Mouse (Mus musculus): ENCODE results near the gene 1810046K07Rik.

The 1810046K07Rik gene

GRCm38 (mm10) chr9:51328731-51329130 is at the start of gene 1810046K07Rik:
1810046K07Rik (minus strand) TSS chr9:51328917.
- in situ Hi-C loops (cut with MboI; ENCODE audit: unreplicated experiment in 2 of 2): loop anchor here in 1 of 2 experiments (25.0 kb wide), 1 partner anchor 959 kb away; no protein-coding TSS in a partner anchor

GRCm38 (mm10) chr9:51369560-51369959 is 40.8 kb upstream of the 1810046K07Rik start:
- in situ Hi-C loops (cut with MboI; ENCODE audit: unreplicated experiment in 2 of 2): no loop called here

GRCm38 (mm10) chr9:51367124-51367523 is 38.4 kb upstream of the 1810046K07Rik start:
- in situ Hi-C loops (cut with MboI; ENCODE audit: unreplicated experiment in 2 of 2): no loop called here

- in situ Hi-C loops (cut with MboI; ENCODE audit: unreplicated experiment in 2 of 2): no loop called here
These were observed 35.3 kb upstream of the 1810046K07Rik start for GRCm38 (mm10) chr9:51364059-51364458.

GRCm38 (mm10) chr9:51353511-51353910 is 24.8 kb upstream of the 1810046K07Rik start:
- in situ Hi-C loops (cut with MboI; ENCODE audit: unreplicated experiment in 2 of 2): no loop called here

DNA sequence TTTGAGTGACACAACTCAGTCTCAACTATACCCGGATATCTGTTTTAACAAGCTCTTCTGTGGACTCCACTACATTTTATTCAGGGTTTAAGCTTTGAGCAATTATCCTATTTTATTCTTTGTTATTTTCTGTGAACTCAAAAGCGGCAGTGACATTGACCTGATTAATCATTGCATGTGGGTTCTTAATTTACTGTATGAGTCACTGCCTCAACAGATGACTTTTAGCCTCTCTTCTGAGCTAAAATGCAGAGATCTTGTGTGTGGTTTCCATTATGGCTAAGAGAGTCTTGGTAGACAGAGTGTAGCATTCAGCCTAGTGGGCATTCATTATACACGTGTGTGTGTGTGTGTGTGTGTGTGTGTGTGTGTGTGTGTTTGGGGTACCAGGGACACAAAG is 24.2 kb upstream of the 1810046K07Rik start:
- in situ Hi-C loops (cut with MboI; ENCODE audit: unreplicated experiment in 2 of 2): no loop called here

DNA sequence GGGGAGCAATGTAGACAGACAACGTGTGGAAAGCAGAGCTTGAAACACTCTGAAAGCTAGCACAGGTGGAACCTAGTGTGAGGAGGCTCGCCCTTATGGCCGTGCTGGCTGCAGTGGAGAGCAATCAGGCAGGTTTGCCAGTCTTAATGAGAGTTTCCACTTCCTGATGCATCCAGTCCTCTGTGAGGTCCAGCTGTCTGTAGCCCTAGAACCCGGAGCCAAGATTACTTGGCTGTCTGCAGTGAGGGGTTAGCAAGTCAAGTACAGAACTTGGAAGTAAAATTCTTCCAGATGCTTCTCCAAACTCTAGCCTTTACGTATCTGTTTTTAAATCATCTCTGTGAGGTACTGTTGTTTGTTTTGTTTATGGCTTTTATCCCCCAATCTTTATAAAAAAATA is 20.7 kb upstream of the 1810046K07Rik start:
- in situ Hi-C loops (cut with MboI; ENCODE audit: unreplicated experiment in 2 of 2): loop anchor here (10.0 to 25.0 kb wide), 2 partner anchors 745 to 938 kb away; no protein-coding TSS in a partner anchor

GRCm38 (mm10) chr9:51345768-51346167 is 17.1 kb upstream of the 1810046K07Rik start:
- in situ Hi-C loops (cut with MboI; ENCODE audit: unreplicated experiment in 2 of 2): loop anchor here (10.0 to 25.0 kb wide), 2 partner anchors 749 to 942 kb away; no protein-coding TSS in a partner anchor

DNA sequence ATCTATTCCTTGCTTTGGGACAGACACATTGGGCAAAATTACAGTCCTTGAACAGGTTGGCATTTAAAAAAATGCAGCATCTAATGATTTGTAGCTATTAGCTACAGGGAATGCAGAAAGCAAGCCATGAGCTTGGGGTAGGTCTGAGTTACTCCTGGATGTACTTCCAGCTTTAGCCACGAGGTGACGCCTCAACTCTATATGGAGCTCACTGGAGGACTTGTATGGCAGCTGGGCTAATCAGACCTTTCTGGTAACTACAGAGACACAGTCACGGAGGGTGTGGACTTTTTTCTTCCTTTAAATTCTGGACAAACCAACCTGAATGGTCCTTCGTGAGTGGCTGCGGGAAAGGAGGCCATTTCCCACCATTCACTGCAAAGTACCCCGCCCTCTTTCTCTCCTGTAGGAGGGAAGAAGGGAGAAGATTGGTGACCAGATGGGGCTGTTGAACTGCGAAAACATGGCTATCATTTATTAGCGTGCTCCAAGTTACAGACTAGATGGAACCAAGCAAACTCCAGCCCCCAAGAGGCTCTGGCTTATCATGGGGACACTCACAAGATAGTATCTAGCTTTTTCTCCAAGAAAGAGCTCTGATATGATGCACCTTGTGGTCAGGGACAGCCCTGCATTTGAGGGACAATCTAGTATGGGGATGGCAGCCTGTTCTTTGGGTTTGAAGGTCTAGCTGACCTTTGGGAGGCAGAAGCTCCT is 6.7 kb upstream of the 1810046K07Rik start:
- in situ Hi-C loops (cut with MboI; ENCODE audit: unreplicated experiment in 2 of 2): loop anchor here (5.0 to 25.0 kb wide), 3 partner anchors 577 to 952 kb away; no protein-coding TSS in a partner anchor

GRCm38 (mm10) chr9:51331449-51332238 is 2.9 kb upstream of the 1810046K07Rik start:
- in situ Hi-C loops (cut with MboI; ENCODE audit: unreplicated experiment in 2 of 2): loop anchor here in 1 of 2 experiments (10.0 to 25.0 kb wide), 2 partner anchors 763 to 956 kb away; no protein-coding TSS in a partner anchor

- in situ Hi-C loops (cut with MboI; ENCODE audit: unreplicated experiment in 2 of 2): loop anchor here in 1 of 2 experiments (25.0 kb wide), 1 partner anchor 960 kb away; no protein-coding TSS in a partner anchor
These were observed 1.2 kb downstream of the 1810046K07Rik start for GRCm38 (mm10) chr9:51327555-51327903.

DNA sequence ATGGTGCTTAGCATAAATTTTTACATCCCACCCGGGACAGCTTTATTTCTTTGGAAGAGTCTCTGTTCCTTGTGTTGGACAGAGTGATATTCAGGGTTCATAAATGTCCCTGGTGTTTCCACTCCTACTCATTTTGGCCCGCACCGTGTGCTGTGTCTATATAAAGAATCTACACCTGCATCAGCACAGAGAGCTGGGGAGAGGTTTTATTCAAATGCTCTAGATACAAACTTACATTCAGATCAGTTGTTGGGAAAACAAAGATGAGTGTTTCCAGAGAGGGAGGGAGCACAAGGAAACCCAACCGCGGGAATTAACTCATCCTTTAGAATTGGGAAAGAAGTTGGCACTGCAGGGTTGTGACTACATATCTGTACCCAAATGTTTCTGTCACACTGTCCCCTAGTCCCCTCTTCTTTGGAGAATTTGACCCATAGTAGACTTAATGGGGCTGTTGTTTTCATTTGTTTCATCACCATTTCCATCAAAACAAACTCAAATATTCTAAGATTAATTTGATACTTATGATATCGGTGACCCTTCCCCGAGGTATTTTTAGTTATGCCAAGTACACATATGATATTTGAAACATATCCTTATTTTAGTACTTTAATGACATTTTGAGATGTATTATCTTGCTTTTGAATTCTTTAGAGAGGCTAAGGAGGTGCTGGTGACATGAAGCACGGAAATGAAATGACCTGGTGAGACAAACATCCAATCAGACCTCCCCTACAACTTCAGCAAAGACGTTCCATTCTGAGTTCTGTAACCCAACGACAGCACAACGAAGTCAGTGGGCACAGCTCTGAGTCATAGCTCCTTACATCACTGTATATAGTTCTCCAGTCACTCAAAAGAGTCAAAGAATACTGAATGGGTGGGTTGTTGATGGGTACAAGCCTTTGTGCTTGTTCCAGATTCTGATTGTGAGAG is 1.8 kb downstream of the 1810046K07Rik start:
- in situ Hi-C loops (cut with MboI; ENCODE audit: unreplicated experiment in 2 of 2): loop anchor here in 1 of 2 experiments (25.0 kb wide), 1 partner anchor 960 kb away; no protein-coding TSS in a partner anchor

DNA sequence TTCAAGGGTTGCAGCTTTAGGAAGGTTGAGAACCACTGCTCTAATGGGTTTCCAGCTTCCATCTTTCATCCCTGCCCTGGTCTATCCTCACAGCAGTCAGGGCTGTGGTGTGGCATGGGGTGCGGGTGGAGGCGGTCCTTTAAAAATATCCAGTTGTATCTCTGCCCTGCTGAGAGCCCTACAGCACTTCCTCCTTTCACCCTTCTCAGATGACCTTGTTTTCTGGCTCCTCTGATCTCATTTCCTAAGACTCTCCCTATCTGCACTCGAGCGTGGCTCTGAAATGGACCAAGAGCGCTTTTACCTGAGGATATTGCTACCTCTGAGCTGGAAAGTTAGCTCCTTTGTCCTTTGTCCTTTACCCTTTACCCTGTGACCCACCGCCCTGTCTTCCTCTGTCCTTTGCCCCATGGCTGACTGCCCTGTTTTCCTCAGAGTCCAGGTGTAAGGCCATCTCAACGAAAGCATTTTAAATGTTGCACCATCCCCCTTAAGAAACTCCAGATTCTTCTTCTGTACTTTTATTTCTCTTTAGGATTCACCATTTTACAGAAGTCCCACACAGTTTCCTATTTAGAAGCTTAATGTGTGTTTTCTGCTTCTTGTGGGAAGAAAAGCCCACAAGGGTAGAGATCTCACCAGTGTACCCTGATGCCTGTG is 4.2 kb downstream of the 1810046K07Rik start:
- in situ Hi-C loops (cut with MboI; ENCODE audit: unreplicated experiment in 2 of 2): loop anchor here in 1 of 2 experiments (25.0 kb wide), 2 partner anchors 862 to 963 kb away; no protein-coding TSS in a partner anchor

- in situ Hi-C loops (cut with MboI; ENCODE audit: unreplicated experiment in 2 of 2): loop anchor here in 1 of 2 experiments (25.0 kb wide), 1 partner anchor 858 kb away; no protein-coding TSS in a partner anchor
These were observed 8.6 kb downstream of the 1810046K07Rik start for GRCm38 (mm10) chr9:51320096-51320495.

- in situ Hi-C loops (cut with MboI; ENCODE audit: unreplicated experiment in 2 of 2): loop anchor here in 1 of 2 experiments (25.0 kb wide), 1 partner anchor 856 kb away; no protein-coding TSS in a partner anchor
These were observed 10.5 kb downstream of the 1810046K07Rik start for GRCm38 (mm10) chr9:51318246-51318645.

- in situ Hi-C loops (cut with MboI; ENCODE audit: unreplicated experiment in 2 of 2): loop anchor here in 1 of 2 experiments (25.0 kb wide), 1 partner anchor 855 kb away; no protein-coding TSS in a partner anchor
These were observed 11.4 kb downstream of the 1810046K07Rik start for GRCm38 (mm10) chr9:51317322-51317721.

- in situ Hi-C loops (cut with MboI; ENCODE audit: unreplicated experiment in 2 of 2): loop anchor here in 1 of 2 experiments (25.0 kb wide), 1 partner anchor 853 kb away; no protein-coding TSS in a partner anchor
These were observed 13.2 kb downstream of the 1810046K07Rik start for GRCm38 (mm10) chr9:51315402-51316063.

DNA sequence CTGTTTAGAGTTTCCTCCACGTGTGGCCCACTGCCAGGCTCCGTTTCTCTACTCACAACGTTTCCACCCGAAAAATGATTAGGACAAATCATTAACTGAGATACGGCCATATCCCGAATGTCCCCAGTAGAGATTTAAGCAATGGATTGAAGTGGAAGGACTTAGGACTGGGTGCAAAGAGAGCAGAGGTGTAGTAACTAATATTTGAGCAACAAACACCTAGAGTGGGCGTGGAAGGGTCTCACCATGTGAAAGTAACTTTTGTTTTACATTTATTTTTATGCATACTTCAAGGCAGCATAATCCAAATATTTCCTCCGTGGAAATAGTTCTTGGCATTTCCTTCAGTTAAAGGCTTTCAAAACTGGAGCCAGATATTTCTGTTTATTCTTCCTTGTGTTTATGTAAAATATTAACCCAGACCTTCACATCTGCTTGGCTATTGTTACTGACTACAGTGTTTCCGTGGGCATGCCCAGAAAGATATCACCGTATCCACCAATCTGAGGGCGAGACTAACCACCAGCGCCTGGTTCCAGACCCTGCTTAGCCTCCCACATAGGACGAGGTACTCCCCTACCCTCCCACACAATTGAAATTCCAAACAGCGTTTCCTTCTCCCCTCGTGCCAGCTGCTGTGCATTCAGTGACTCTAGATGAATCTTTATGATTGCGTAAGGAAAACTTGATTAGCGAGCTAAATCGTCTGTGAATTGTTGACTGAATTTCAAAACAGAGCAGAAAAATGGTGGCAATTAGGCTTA is 16.0 kb downstream of the 1810046K07Rik start:
- in situ Hi-C loops (cut with MboI; ENCODE audit: unreplicated experiment in 2 of 2): loop anchor here in 1 of 2 experiments (25.0 kb wide), 1 partner anchor 850 kb away; no protein-coding TSS in a partner anchor
